Mouse (Mus musculus) lung, postnatal 10 days (tissue): ENCODE measurements at regions not wholly inside any gene's neighbourhood (a gene's known extent, or its start where the extent isn't known, plus 50 kb on each side); places are given as distances from the start of the nearest gene placed in this dataset.

Experiments used
- DNase-seq: peaks from one replicate; pipeline ENCODE4 v3.0.0; 2021

GRCm38 (mm10) chr16:13204948-13205470 lies 51.3 kb upstream of the Mrtfb start:
- DNase-seq, result no peak

- peak; percentile 54 for DNase-seq
Measured at GRCm38 (mm10) chr16:13205855-13206254, 50.4 kb upstream of the Mrtfb start.
